Comparison of ENCODE assay signal across 17 mouse cellular contexts in the genomic region with DNA sequence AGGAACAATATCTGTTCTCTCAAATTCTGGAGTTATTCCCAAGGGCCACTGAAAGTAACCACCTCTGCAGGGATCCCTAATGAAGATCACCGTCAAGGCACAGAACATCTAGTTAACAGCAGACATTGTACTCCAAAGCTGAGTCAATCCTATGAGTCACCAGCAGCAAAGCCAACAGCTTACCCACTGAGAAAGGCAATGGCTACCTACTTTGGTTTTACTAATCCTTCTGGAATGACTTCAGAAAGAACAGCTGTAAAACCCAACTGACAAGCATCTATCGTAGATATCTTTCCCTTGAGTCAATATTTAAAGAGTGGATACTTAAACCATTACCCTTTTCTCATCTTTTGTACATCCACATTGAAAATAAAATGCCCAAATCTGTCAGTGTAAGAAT.
"Had no signal": no experiment of that assay in that cellular context is flagged by ENCODE, and none has a peak within 500 bp of the region (broad histone marks: within the 10 kb centered on the region; RNA-seq: fewer than 3 reads in every experiment).

No protein-coding gene starts in this region.

- H3K36me3 ChIP-seq: kidney, embryonic 15.5 days; limb, embryonic 12.5 days; liver, embryonic 13.5 days; lung, embryonic 15.5 days; midbrain, embryonic 12.5 days had no signal

- H3K27ac ChIP-seq: kidney, embryonic 15.5 days; left cerebral cortex, adult 2 months; limb, embryonic 12.5 days; liver, embryonic 13.5 days; lung, embryonic 15.5 days; macrophage; midbrain, embryonic 12.5 days; stomach, postnatal 0 days had no signal

- H3K4me1 ChIP-seq: kidney, embryonic 15.5 days; limb, embryonic 12.5 days; liver, embryonic 13.5 days; lung, embryonic 15.5 days; megakaryocyte, embryonic 14.5 days; midbrain, embryonic 12.5 days had no signal

- ATAC-seq: liver, postnatal 0 days; midbrain, embryonic 16.5 days had no signal

- DNase-seq: kidney, postnatal 14 days; liver; liver, embryonic 13.5 days; liver, postnatal 0 days; lung, postnatal 14 days; right cerebral cortex, adult 18-20 months; right cerebral cortex, postnatal 25 days; thymus, postnatal 4 days had no signal

- H3K9ac ChIP-seq: kidney, embryonic 15.5 days; limb, embryonic 12.5 days; liver, embryonic 13.5 days; liver, postnatal 0 days; lung, embryonic 15.5 days; midbrain, embryonic 12.5 days had no signal

- H3K4me2 ChIP-seq: kidney, embryonic 15.5 days; limb, embryonic 12.5 days; liver, embryonic 13.5 days; lung, embryonic 15.5 days; midbrain, embryonic 12.5 days had no signal

- H3K27me3 ChIP-seq: kidney, embryonic 15.5 days; limb, embryonic 12.5 days; liver, embryonic 13.5 days; lung, embryonic 15.5 days; megakaryocyte, embryonic 14.5 days; midbrain, embryonic 12.5 days had no signal

- H3K9me3 ChIP-seq: kidney, embryonic 15.5 days; limb, embryonic 12.5 days; liver, embryonic 13.5 days; lung, embryonic 15.5 days; megakaryocyte, embryonic 14.5 days; midbrain, embryonic 12.5 days had no signal

- H3K4me3 ChIP-seq: kidney, embryonic 15.5 days; left cerebral cortex, adult 2 months; limb, embryonic 12.5 days; liver, embryonic 13.5 days; lung, embryonic 15.5 days; megakaryocyte, embryonic 14.5 days; midbrain, embryonic 12.5 days had no signal
